Mouse (Mus musculus): ENCODE data around the gene Ppp1r16b. TPM values are rescaled to one million over a fixed set of nuclear protein-coding genes. Genes with fewer than 3 reads are reported as not detected.

Ppp1r16b gene
- polyA plus RNA-seq, 1 experiment = 5.3 TPM

GRCm38 (mm10) chr2:158711929-158712751, 46.9 kb downstream of the Ppp1r16b start:
- TF ChIP-seq CTCF (IDR thresholded peaks at IDR 0.05; ENCODE audit: control insufficient read depth, insufficient read depth, low read length) (no peak), POLR2A (IDR thresholded peaks at IDR 0.05; ENCODE audit: borderline replicate concordance, control insufficient read depth, low read depth, low read length) (no peak)
- H3K4me3 ChIP-seq (replicated peaks; ENCODE audit: control insufficient read depth, low read depth, low read length) = no peak overlapping the region
- H3K4me1 ChIP-seq (ENCODE audit: control insufficient read depth, insufficient read depth, low read length) = no peaks in the 10 kb centered on the region; the same call in 1 of the 2 replicates
- WGBS = 77% methylated on average over 12 of the region's 12 CpGs
- no peak overlapping the region for H3K27ac ChIP-seq (ENCODE audit: control insufficient read depth, insufficient read depth, low read depth, low read length, poor library complexity)

- WGBS = 80% methylated on average over 6 of the region's 6 CpGs
- peaks cover 5% of the 10 kb centered on the region for H3K4me1 ChIP-seq (ENCODE audit: control insufficient read depth, insufficient read depth, low read length)
- H3K27ac ChIP-seq (ENCODE audit: control insufficient read depth, insufficient read depth, low read depth, low read length, poor library complexity) = no peak overlapping the region
- no peak overlapping the region for H3K4me3 ChIP-seq (replicated peaks; ENCODE audit: control insufficient read depth, low read depth, low read length)
- TF ChIP-seq POLR2A (IDR thresholded peaks at IDR 0.05; ENCODE audit: borderline replicate concordance, control insufficient read depth, low read depth, low read length) (no peak), CTCF (IDR thresholded peaks at IDR 0.05; ENCODE audit: control insufficient read depth, insufficient read depth, low read length) (no peak)
Measured at GRCm38 (mm10) chr2:158714826-158715225, 49.6 kb downstream of the Ppp1r16b start.

GRCm38 (mm10) chr2:158716066-158716465, 50.9 kb downstream of the Ppp1r16b start:
- TF ChIP-seq CTCF (IDR thresholded peaks at IDR 0.05; ENCODE audit: control insufficient read depth, insufficient read depth, low read length) = no peak
- TF ChIP-seq POLR2A (IDR thresholded peaks at IDR 0.05; ENCODE audit: borderline replicate concordance, control insufficient read depth, low read depth, low read length) = no peak
- 52% methylated on average over 5 of the region's 5 CpGs for WGBS
- H3K4me1 ChIP-seq (ENCODE audit: control insufficient read depth, insufficient read depth, low read length) = peaks cover 5% of the 10 kb centered on the region
- no peak overlapping the region for H3K4me3 ChIP-seq (replicated peaks; ENCODE audit: control insufficient read depth, low read depth, low read length)
- H3K27ac ChIP-seq (ENCODE audit: control insufficient read depth, insufficient read depth, low read depth, low read length, poor library complexity) = no peak overlapping the region

- 73% methylated on average over 5 of the region's 5 CpGs for WGBS
- Histone ChIP-seq H3K27ac (ENCODE audit: control insufficient read depth, insufficient read depth, low read depth, low read length, poor library complexity) (no peak overlapping the region), H3K4me3 (replicated peaks; ENCODE audit: control insufficient read depth, low read depth, low read length) (no peak overlapping the region), H3K4me1 (ENCODE audit: control insufficient read depth, insufficient read depth, low read length) (peaks cover 6% of the 10 kb centered on the region)
- no peak for TF ChIP-seq POLR2A (IDR thresholded peaks at IDR 0.05; ENCODE audit: borderline replicate concordance, control insufficient read depth, low read depth, low read length)
- no peak for TF ChIP-seq CTCF (IDR thresholded peaks at IDR 0.05; ENCODE audit: control insufficient read depth, insufficient read depth, low read length)
Measured at GRCm38 (mm10) chr2:158717551-158718418, 52.6 kb downstream of the Ppp1r16b start.

GRCm38 (mm10) chr2:158718816-158719549, 53.8 kb downstream of the Ppp1r16b start:
- no peak overlapping the region for H3K4me3 ChIP-seq (replicated peaks; ENCODE audit: control insufficient read depth, low read depth, low read length)
- H3K27ac ChIP-seq (ENCODE audit: control insufficient read depth, insufficient read depth, low read depth, low read length, poor library complexity) = peak overlapping the region; percentile 77
- H3K4me1 ChIP-seq (ENCODE audit: control insufficient read depth, insufficient read depth, low read length) = peaks cover 6% of the 10 kb centered on the region
- 50% methylated on average over 12 of the region's 12 CpGs for WGBS
- no peak for TF ChIP-seq CTCF (IDR thresholded peaks at IDR 0.05; ENCODE audit: control insufficient read depth, insufficient read depth, low read length)
- TF ChIP-seq POLR2A (IDR thresholded peaks at IDR 0.05; ENCODE audit: borderline replicate concordance, control insufficient read depth, low read depth, low read length) = no peak

GRCm38 (mm10) chr2:158720715-158721370, 55.6 kb downstream of the Ppp1r16b start:
- TF ChIP-seq POLR2A (IDR thresholded peaks at IDR 0.05; ENCODE audit: borderline replicate concordance, control insufficient read depth, low read depth, low read length) = no peak
- no peak for TF ChIP-seq CTCF (IDR thresholded peaks at IDR 0.05; ENCODE audit: control insufficient read depth, insufficient read depth, low read length)
- Histone ChIP-seq H3K4me1 (ENCODE audit: control insufficient read depth, insufficient read depth, low read length) (peaks cover 6% of the 10 kb centered on the region), H3K27ac (ENCODE audit: control insufficient read depth, insufficient read depth, low read depth, low read length, poor library complexity) (no peak overlapping the region), H3K4me3 (replicated peaks; ENCODE audit: control insufficient read depth, low read depth, low read length) (no peak overlapping the region)
- 81% methylated on average over 16 of the region's 16 CpGs for WGBS

GRCm38 (mm10) chr2:158721481-158721880, 56.3 kb downstream of the Ppp1r16b start:
- Histone ChIP-seq H3K4me1 (ENCODE audit: control insufficient read depth, insufficient read depth, low read length) (peaks cover 6% of the 10 kb centered on the region), H3K27ac (ENCODE audit: control insufficient read depth, insufficient read depth, low read depth, low read length, poor library complexity) (no peak overlapping the region), H3K4me3 (replicated peaks; ENCODE audit: control insufficient read depth, low read depth, low read length) (no peak overlapping the region)
- TF ChIP-seq CTCF (IDR thresholded peaks at IDR 0.05; ENCODE audit: control insufficient read depth, insufficient read depth, low read length) (no peak), POLR2A (IDR thresholded peaks at IDR 0.05; ENCODE audit: borderline replicate concordance, control insufficient read depth, low read depth, low read length) (no peak)
- 52% methylated on average over 3 of the region's 3 CpGs for WGBS
